Mouse (Mus musculus) C2C12 (cell line): ENCODE data around the gene Gna13.

Experiments
- CTCF ChIP-seq: IDR thresholded peaks from one replicate; pipeline ENCODE4 v1.5.1; 2011; ENCODE audit not compliant: control insufficient read depth, insufficient read depth, insufficient read length
- USF1 ChIP-seq: IDR thresholded peaks from one replicate; pipeline ENCODE4 v1.6.1; 2011; ENCODE audit warnings: low read depth, mild to moderate bottlenecking, control low read depth, moderate library complexity

DNA sequence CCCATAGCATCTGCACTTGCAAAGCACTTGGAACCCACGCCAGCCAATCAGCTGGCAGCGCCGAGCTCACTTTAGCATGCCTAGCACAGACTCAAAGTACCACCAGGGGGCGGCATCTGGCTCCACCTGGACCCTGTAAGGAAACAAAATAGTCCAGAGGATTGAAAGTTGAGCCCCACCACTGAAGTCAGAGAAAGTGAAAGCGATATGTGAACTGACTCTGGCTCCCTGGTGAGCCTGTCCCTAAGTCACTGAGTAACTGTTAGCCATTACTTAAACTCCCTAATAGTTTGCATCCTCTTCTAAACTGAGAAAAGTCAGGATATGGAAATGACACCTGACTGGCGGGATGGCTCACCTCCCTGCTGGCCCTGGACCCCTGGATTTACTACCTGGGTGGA lies 31.2 kb upstream of the Gna13 start:
- TF ChIP-seq CTCF (peak; percentile 82), USF1 (no peak)
